Mouse (Mus musculus) ES-E14 (cell line): ENCODE results near the gene Ndufs2.

ENCODE experiments used
- MAFK ChIP-seq: IDR thresholded peaks from 2 replicates; pipeline ENCODE4 v1.6.1; 2014; ENCODE audit warnings: mild to moderate bottlenecking, low read depth, low read length, inconsistent platforms; ENCODE audit not compliant: insufficient read depth
- ZNF384 ChIP-seq: IDR thresholded peaks from 2 replicates; pipeline ENCODE4 v1.6.1; 2012; ENCODE audit warnings: low read depth, low read length, inconsistent platforms

DNA sequence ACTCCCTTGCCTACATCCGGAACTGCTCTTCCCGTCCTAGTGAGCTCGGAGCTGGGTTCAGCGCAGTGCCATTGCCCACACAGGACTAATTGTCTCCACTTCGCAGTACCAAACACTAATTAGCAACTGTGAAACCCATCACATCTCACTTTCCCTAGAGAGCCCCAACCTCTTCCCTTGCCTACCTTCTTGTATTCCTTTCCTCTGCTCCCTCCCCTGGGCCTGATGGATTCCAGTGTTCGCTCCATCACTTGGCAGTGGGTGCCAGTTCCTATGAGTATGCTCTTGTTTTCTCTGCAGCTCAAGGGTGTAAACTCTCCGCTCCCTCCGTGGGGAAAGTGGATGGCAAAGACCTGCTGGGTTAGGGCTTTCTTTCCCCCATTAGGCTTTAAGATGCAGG, 65.5 kb downstream of the Ndufs2 start:
- TF ChIP-seq ZNF384 (no peak), MAFK (no peak)
